Mouse (Mus musculus) kidney, adult 2 months (tissue): ENCODE measurements around the gene Heatr6.

Experiments
- CTCF ChIP-seq: fragments of 200-500 bp; conservative IDR thresholded peaks from 2 replicates; pipeline ENCODE4 v1.5.1; 2011; ENCODE audit warnings: low read depth, mild to moderate bottlenecking, control low read depth, low read length, moderate library complexity, mixed read lengths; ENCODE audit not compliant: insufficient read depth, insufficient read length
- POLR2A ChIP-seq: fragments of 200-500 bp; IDR thresholded peaks from one replicate; pipeline ENCODE4 v1.6.1; 2011; ENCODE audit warnings: low read depth, low read length, control low read depth

- TF ChIP-seq CTCF = no peak
- TF ChIP-seq POLR2A = no peak
Observed at GRCm38 (mm10) chr11:83817994-83818393, 64.5 kb downstream of the Heatr6 start.
